Mouse (Mus musculus) liver, postnatal 0 days (tissue): Measurements from ENCODE around the gene Tsku. TPM values are rescaled to one million over a fixed set of nuclear protein-coding genes. Genes with fewer than 3 reads are reported as not detected.
A peak's percentile ranks its signal among the peaks of the same experiment; 100 is the strongest.

Source experiments
- ATAC-seq: fragments of 200-750 bp; cut with Nextera tagmentation; 2 replicates; pipeline ENCODE4 v1.8.0; 2017; ENCODE audit warnings: mild to moderate bottlenecking, moderate library complexity
- DNase-seq: peaks from one replicate; pipeline ENCODE4 v3.0.0-alpha.2; 2016
- H3K27ac ChIP-seq: fragments of 300-500 bp; sonication (generic); 2 replicates; pipeline ENCODE4 v1.5.1; 2014; ENCODE audit warnings: antibody characterized with exemption, moderate library complexity, mild to moderate bottlenecking, low read depth
- H3K27me3 ChIP-seq: fragments of 300-500 bp; sonication (generic); 2 replicates; pipeline ENCODE4 v1.6.1; 2014; ENCODE audit warnings: low read length, control low read depth, mixed read lengths; ENCODE audit not compliant: insufficient read depth
- H3K36me3 ChIP-seq: fragments of 300-500 bp; sonication (generic); replicated peaks from 2 replicates; pipeline ENCODE4 v1.6.1; 2014; ENCODE audit warnings: mild to moderate bottlenecking, control low read depth, low read length, moderate library complexity, mixed read lengths; ENCODE audit not compliant: insufficient read depth
- H3K4me1 ChIP-seq: fragments of 300-500 bp; sonication (generic); 2 replicates; pipeline ENCODE4 v1.6.1; 2014; ENCODE audit warnings: antibody characterized with exemption, mild to moderate bottlenecking, control low read depth; ENCODE audit not compliant: insufficient read depth
- H3K4me2 ChIP-seq: fragments of 300-500 bp; sonication (generic); 2 replicates; pipeline ENCODE4 v1.6.1; 2014; ENCODE audit warnings: low read depth, mild to moderate bottlenecking, low read length, moderate library complexity, mixed read lengths
- H3K4me3 ChIP-seq: fragments of 300-500 bp; sonication (generic); 2 replicates; pipeline ENCODE4 v1.5.1; 2014; ENCODE audit warnings: low read depth, low read length
- H3K9ac ChIP-seq: fragments of 300-500 bp; sonication (generic); replicated peaks from 2 replicates; pipeline ENCODE4 v1.6.1; 2014; ENCODE audit warnings: mild to moderate bottlenecking, moderate library complexity
- H3K9me3 ChIP-seq: fragments of 300-500 bp; sonication (generic); 2 replicates; pipeline ENCODE4 v1.6.1; 2016; ENCODE audit warnings: mild to moderate bottlenecking, control low read depth, low read length, mixed read lengths
- CTCF ChIP-seq: sonication (generic); IDR thresholded peaks from 2 replicates; pipeline ENCODE4 v1.5.1; 2016; ENCODE audit warnings: antibody characterized with exemption, low read depth
- EP300 ChIP-seq: IDR thresholded peaks from 2 replicates; pipeline ENCODE4 v1.6.1; 2016; ENCODE audit warnings: antibody characterized with exemption, low read depth, mild to moderate bottlenecking
- WGBS: fragments of 180-500 bp; shearing (Covaris S2); extraction: QIAGEN DNeasy Blood & Tissue Kit; methylation state at CpG from one replicate; pipeline ENCODE4 v1.1.7; 2014; ENCODE audit not compliant: insufficient replicate concordance; 5-methylcytosine and 5-hydroxymethylcytosine counted together
- polyA plus RNA-seq: library from polyadenylated mRNA; unstranded; fragments of >200 nt; fragmentation: Nextera tagmentation; extraction: Ambion mirVana; gene quantifications from 2 replicates; pipeline ENCODE4 v1.2.1, GENCODE M21; 2015

Gene Tsku
- polyA plus RNA-seq, 1 experiment from 2014 or later: 18.9 TPM

GRCm38 (mm10) chr7:98383337-98383736, 22.2 kb upstream of the Tsku start:
- DNase-seq: peak; percentile 65
- peak; percentile 95 for ATAC-seq
- peak overlapping the region; percentile 84 for H3K27ac ChIP-seq

GRCm38 (mm10) chr7:98382784-98383183, 21.7 kb upstream of the Tsku start:
- no peaks in the 10 kb centered on the region for H3K27me3 ChIP-seq
- no peaks in the 10 kb centered on the region for H3K9me3 ChIP-seq
- H3K4me3 ChIP-seq: no peak overlapping the region
- DNase-seq: no peak
- H3K4me1 ChIP-seq: peaks cover 38% of the 10 kb centered on the region
- no peak overlapping the region for H3K4me2 ChIP-seq
- no peak for ATAC-seq
- peak overlapping the region; percentile 84 for H3K27ac ChIP-seq
- TF ChIP-seq EP300: no peak
- TF ChIP-seq CTCF: no peak
- WGBS: 41% methylated on average over 6 of the region's 6 CpGs
- H3K9ac ChIP-seq: no peak overlapping the region
- H3K36me3 ChIP-seq: no peaks in the 10 kb centered on the region

More at GRCm38 (mm10) chr7:98383337-98383736, 22.2 kb upstream of the Tsku start:
- Histone ChIP-seq H3K27me3 (no peaks in the 10 kb centered on the region), H3K36me3 (no peaks in the 10 kb centered on the region), H3K9ac (no peak overlapping the region), H3K4me3 (no peak overlapping the region), H3K4me2 (no peak overlapping the region), H3K9me3 (no peaks in the 10 kb centered on the region), H3K4me1 (peaks cover 38% of the 10 kb centered on the region)
- WGBS: 36% methylated on average over 4 of the region's 4 CpGs
- TF ChIP-seq CTCF (no peak), EP300 (peak; percentile 82)

- TF ChIP-seq EP300 (no peak), CTCF (no peak)
- Histone ChIP-seq H3K27me3 (no peaks in the 10 kb centered on the region), H3K4me3 (no peak overlapping the region), H3K4me1 (peaks cover 35% of the 10 kb centered on the region), H3K4me2 (no peak overlapping the region), H3K9me3 (no peaks in the 10 kb centered on the region), H3K36me3 (no peaks in the 10 kb centered on the region), H3K27ac (0 out of 2 replicates have a peak overlapping the region, but pooled peaks have one; percentile 40), H3K9ac (no peak overlapping the region)
- ATAC-seq: peak; percentile 54
- WGBS: 61% methylated on average over 6 of the region's 6 CpGs
- DNase-seq: no peak
These were observed 19.2 kb upstream of the Tsku start for GRCm38 (mm10) chr7:98380224-98380925.

- TF ChIP-seq CTCF (no peak), EP300 (no peak)
- Histone ChIP-seq H3K27ac (no peak overlapping the region), H3K27me3 (no peaks in the 10 kb centered on the region), H3K4me3 (no peak overlapping the region), H3K9me3 (no peaks in the 10 kb centered on the region), H3K36me3 (no peaks in the 10 kb centered on the region), H3K9ac (no peak overlapping the region), H3K4me2 (no peak overlapping the region), H3K4me1 (peaks cover 25% of the 10 kb centered on the region)
- DNase-seq (no peak), ATAC-seq (no peak)
- 83% methylated on average over 4 of the region's 4 CpGs for WGBS
These were observed 18.1 kb upstream of the Tsku start for GRCm38 (mm10) chr7:98379232-98379631.

GRCm38 (mm10) chr7:98377257-98377656, 16.1 kb upstream of the Tsku start:
- no peaks in the 10 kb centered on the region for H3K9me3 ChIP-seq
- peaks cover 8% of the 10 kb centered on the region for H3K4me1 ChIP-seq
- H3K4me3 ChIP-seq: no peak overlapping the region
- no peak overlapping the region for H3K9ac ChIP-seq
- ATAC-seq: no peak
- no peak for DNase-seq
- H3K27me3 ChIP-seq: no peaks in the 10 kb centered on the region
- WGBS: 53% methylated on average over 5 of the region's 5 CpGs
- H3K4me2 ChIP-seq: no peak overlapping the region
- TF ChIP-seq CTCF (no peak), EP300 (no peak)
- no peak overlapping the region for H3K27ac ChIP-seq
- no peaks in the 10 kb centered on the region for H3K36me3 ChIP-seq

- H3K27ac ChIP-seq: no peak overlapping the region
- no peaks in the 10 kb centered on the region for H3K36me3 ChIP-seq
- WGBS: 54% methylated on average over 4 of the region's 4 CpGs
- no peaks in the 10 kb centered on the region for H3K9me3 ChIP-seq
- no peaks in the 10 kb centered on the region for H3K4me1 ChIP-seq
- ATAC-seq (no peak), DNase-seq (no peak)
- no peak overlapping the region for H3K4me3 ChIP-seq
- H3K9ac ChIP-seq: no peak overlapping the region
- no peak for TF ChIP-seq CTCF
- TF ChIP-seq EP300: no peak
- no peak overlapping the region for H3K4me2 ChIP-seq
- no peaks in the 10 kb centered on the region for H3K27me3 ChIP-seq
These were observed 10.0 kb upstream of the Tsku start for GRCm38 (mm10) chr7:98371161-98371560.
